Mouse (Mus musculus): ENCODE measurements at regions not wholly inside any gene's neighbourhood (a gene's known extent, or its start where the extent isn't known, plus 50 kb on each side); places are given as distances from the start of the nearest gene placed in this dataset.
A peak's percentile ranks its signal among the peaks of the same experiment; 100 is the strongest.

GRCm38 (mm10) chr1:119305315-119305976 lies 116.6 kb downstream of the Inhbb start:
- DNase-seq = no peak

- no peak for DNase-seq
Observed at GRCm38 (mm10) chr1:119304470-119304980, 117.5 kb downstream of the Inhbb start.

DNA sequence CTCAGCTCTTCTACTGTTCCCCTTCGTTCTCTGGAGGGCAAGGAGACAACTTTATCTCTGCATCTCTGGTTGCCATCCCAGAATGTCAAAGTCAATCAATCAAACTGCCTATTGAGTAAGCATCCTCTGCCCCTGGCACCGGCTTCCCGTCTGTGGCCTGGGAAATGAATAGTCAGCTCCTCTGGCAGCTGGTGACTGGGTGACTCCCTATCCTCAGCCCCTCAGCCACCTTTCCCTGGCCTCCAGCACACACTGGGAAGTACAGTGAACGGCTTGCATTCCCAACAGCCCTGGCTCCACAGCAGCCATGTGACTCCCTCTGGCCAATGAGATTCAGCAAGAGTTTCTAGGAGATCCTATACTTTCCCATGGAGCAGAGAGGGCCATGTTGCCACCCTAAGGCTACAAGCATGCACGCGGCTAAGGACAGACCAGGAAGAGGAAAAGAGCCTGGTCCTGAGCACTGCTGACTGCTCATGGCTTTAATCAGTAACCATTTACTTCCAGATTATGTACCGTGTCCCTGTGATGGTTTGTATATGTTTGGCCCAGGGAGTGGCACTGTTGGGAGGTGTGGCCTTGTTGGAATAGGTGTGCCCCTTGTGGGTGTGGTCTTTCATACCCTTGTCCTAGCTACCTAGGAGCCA lies 119.6 kb downstream of the Inhbb start:
- DNase-seq = peak; percentile 80

DNA sequence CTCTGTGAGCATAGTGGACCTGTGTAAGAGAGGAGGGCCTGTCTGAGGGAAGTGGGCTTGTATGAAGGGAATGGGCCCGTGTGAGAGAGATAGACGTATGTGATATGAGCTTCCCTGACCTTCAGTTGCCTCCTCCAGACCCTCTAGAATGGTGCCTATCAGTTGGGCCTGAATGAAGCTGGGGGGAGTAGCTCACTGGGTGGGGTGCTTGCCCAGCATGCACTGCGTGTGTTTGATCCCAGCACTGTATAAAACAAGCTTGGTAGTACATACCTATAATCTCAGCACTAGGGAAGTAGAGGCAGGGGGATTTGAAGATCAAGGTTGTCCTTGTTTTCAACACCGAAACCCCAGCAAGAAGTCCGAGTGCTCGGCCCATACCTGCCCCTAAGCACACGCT lies 120.1 kb downstream of the Inhbb start:
- no peak for DNase-seq

DNA sequence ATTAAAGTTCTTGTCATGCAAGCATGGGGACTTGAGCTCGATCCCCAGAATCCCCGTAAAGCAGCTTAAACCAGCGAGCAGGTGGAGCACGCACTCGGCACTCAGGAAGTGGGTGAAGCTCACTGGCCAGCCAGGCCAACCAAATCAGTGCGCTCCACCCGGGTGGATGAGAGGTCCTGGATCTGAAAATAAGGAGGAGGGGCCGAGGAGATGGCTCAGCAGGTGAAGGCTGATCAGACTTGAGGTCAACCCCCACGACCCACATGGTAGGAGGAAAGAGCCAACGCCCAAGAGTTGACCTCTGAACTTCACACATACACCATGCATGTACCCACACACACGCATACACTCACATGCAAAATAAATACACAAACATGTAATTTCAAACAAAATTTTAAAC lies 120.8 kb downstream of the Inhbb start:
- DNase-seq = no peak

- DNase-seq = peak; percentile 61
Observed at GRCm38 (mm10) chr1:119299842-119300752, 122.0 kb downstream of the Inhbb start.

- no peak for DNase-seq
Observed at GRCm38 (mm10) chr1:119298696-119299230, 123.3 kb downstream of the Inhbb start.

- peak; percentile 38 for DNase-seq
Observed at GRCm38 (mm10) chr1:119295121-119295520, 126.9 kb downstream of the Inhbb start.

GRCm38 (mm10) chr1:119293839-119294238 lies 128.2 kb downstream of the Inhbb start:
- DNase-seq = peak; percentile 50

DNA sequence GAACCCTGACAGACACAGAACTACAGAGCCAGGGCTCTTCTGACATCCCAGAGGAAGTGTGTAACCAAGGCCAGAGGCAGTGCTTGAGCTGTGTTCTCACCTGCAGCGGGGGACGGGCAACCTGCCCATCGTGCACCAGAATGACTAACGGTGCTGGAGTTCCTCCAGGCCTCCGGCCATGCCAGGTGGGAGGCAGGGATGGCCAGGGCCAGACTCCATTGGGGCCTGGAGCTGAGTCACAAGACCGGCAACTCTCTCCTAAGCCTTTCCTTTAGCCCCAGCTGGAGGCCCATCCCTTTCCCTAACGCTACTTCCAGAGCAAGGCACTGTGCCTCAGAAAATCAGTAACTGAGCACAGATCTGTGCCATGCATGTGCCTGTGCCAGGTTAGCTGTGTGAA lies 129.8 kb downstream of the Inhbb start:
- DNase-seq = peak; percentile 85

DNA sequence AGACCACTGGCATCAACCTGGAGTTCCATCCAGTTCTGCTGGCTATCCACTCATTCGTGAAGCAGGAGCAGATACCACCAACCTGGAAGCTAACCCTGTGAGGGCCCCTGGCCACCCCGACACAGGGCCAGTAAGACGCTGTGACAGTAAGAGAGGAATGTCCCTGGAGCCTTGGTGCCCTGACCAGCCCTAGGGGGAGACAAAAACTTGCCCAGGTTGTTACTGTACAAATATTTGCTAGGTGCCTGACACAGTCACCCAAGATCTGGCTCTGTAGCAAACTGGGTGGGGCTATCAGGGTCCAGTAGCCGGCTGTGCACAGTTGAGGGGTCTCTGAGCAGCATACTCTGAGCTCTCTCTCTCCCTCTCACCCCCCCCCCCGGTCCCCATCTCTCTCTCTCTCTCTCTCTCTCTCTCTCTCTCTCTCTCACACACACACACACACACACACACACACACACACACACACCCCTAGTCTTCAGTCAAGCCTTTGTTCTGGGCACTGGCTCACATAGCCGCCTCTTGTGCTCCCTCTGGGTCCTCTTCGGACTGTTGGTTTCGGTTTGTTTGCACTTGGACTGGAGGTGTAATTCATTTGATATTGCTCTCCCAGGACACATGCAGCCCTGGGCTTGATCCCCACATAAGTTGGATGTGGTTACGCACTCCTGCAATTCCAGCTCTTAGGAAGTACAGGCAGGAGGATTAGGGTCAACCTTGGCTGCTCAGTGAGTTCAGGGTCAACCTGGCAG lies 131.7 kb downstream of the Inhbb start:
- no peak for DNase-seq

GRCm38 (mm10) chr1:119289516-119290164 lies 132.4 kb downstream of the Inhbb start:
- DNase-seq = peak; percentile 21

- DNase-seq = no peak
Observed at GRCm38 (mm10) chr1:119282416-119282815, 139.6 kb downstream of the Inhbb start.

DNA sequence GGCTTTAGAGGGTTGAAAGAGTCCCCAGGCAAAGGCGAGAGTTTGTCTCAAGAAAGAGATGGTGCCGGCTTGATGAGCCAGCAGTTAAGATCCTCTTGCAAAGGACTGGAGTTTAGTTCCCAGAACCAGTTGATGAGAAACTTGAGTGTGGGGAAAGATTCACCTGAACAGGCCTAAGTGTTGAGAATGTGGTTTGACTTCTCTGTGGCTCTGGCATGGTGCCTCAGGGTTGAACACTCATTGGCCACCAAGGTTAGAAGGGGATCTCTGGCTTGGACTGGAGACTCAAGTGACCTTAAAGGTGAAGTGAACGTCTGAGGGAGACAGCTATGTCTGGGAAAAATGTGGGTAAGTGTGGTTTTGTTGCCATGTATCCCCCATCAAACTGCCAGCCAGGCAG lies 142.8 kb downstream of the Inhbb start:
- no peak for DNase-seq

DNA sequence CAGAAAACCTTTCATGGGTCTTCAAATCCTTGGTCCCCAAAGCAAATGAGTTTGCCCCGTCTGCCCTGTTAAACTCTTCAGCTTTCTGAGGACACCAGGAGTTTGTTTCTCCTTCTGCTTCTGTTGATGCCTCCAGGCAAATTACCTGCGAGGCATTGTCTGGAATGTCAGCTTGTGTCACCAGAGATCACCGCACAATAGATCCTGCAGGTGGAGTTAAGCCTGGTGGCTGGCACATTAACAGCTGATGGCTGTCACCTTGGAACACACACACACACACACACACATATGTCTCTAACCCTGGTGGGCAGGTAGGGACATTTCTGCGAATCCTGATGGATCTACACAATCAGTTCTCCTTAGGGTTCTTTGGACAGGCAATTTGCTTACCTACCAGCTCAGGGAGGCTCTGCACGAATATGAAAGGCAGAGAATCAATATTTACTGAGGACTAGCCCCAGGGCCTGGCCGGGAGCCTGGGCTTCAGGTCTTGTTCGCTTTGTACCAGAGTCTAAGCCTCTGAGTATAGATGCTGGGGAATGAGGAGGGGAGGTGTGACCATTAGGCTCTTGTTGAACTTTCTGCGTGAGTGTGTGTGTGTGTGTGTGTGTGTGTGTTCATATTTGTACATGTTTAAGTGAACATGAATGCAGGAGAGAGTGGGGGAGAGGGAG lies 143.4 kb downstream of the Inhbb start:
- no peak for DNase-seq

GRCm38 (mm10) chr1:119277990-119278389 lies 144.1 kb downstream of the Inhbb start:
- DNase-seq = no peak

DNA sequence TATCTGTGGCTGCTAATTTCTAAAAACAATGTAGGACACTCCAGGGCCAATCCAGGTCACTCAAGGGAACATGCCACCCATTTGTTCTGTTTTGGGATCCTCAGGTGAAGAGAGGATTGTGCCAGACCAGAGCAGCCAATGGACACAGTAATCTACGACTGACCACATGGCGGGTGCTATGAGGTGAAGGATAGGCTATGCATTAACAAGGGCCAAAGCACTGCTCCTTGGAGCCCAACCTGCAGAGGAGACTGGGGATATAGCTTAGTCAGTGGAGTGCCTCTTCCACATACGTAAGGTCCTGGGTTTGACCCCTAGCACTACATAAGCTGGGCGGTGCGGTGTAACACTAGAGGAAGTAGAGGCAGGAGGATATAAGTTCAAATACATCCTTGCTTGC lies 156.0 kb downstream of the Inhbb start:
- no peak for DNase-seq

GRCm38 (mm10) chr1:119265192-119265891 lies 156.7 kb downstream of the Inhbb start:
- no peak for DNase-seq

GRCm38 (mm10) chr1:119259455-119259854 lies 162.6 kb downstream of the Inhbb start:
- DNase-seq = peak; percentile 68

DNA sequence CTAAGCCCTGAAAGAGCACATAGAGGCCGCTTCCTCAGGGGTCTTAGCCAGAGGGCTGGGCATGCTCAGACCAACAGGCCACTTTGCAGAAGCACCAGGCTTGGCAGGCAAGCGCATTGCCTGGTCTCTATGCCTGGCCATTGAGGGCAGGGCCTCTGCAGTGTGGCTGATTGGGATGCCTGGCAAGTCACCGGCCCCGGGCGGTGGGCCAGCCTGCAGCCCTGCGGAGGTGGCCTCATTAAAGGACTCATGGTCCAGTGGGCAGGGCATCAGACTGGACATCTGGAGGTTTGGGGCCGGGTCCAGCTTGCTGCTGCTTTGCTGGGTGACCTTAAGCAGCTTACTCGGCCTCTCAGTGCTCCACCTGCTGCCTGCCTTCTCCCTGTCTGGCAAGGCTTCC lies 165.3 kb downstream of the Inhbb start:
- peak; percentile 29 for DNase-seq
